In the genomic region with DNA sequence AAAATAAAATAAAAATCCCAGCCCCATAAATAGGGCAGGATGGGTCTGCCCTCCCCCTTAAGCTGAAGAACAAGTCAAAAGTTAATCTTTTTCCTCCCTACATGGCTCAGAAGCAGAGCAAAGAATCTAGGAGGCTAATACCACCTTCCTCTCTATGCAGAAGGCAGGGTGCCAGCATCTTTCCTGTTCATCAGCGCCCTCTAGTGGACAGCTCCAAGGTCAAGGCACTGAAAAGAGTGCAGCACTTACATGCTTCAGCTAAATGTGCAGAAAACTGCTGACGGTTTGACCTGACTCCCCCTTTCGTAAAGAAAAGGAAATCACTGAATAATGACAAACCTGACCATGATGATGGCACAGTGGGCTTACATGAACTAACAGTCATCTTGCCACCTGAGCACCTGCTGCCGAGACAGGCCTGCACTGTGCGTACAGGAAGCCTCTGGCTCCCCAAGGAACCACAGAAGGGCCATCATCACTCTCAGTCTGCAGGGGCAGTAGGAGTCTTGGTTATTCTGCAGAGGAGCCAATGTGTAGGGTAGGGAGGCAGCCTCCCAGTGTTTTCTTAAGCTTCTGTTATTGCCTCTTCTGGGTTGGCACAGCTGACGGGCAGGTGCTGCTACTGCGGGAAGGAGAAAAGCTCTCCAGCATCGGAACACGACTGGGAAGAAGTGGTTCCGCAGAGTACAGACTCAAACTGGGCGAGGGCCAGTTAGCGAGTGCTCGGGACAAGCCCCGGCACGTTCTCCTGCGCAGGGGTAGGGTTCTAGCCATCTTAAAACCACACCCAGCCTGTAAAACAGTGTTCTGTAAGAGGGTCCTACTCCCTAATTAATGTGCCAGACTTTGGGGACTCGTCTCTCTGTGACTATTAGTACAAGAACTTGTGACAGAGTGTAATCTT, we compare ENCODE assay signal across 9 mouse cellular contexts.
DNase-seq lines count a peak whose midpoint lies in the region; ATAC-seq and TF ChIP-seq lines count a peak whose summit lies in the region.
"Had no signal": no experiment of that assay in that cellular context is flagged by ENCODE, and none has a peak within 500 bp of the region (broad histone marks: within the 10 kb centered on the region; RNA-seq: fewer than 3 reads in every experiment).

No protein-coding gene starts in this region.

- H3K4me2 ChIP-seq in heart, embryonic 15.5 days = no peak overlapping the region
- no peak overlapping the region for H3K4me2 ChIP-seq in liver, embryonic 12.5 days

- TF ChIP-seq POLR2A in embryonic fibroblast, embryonic 13.5 days (IDR thresholded peaks at IDR 0.05; ENCODE audit: low read depth, low read length) = no peak

- H3K36me3 ChIP-seq in heart, embryonic 15.5 days = peaks cover 4% of the 10 kb centered on the region; the same call in 1 of the 2 replicates
- peaks cover 10% of the 10 kb centered on the region for H3K36me3 ChIP-seq in liver, embryonic 12.5 days
- H3K36me3 ChIP-seq in splenic B cell, adult 2 months (ENCODE audit: control insufficient read depth, insufficient read depth, low read length, poor library complexity, severe bottlenecking) = no peaks in the 10 kb centered on the region; the same call in 1 of the 2 replicates

- peak; percentile 91; the same call in 1 of the 2 replicates for TF ChIP-seq CTCF in embryonic fibroblast, embryonic 13.5 days (IDR thresholded peaks at IDR 0.05; ENCODE audit: borderline replicate concordance, insufficient read depth, low read length)

- no peaks in the 10 kb centered on the region for H3K27me3 ChIP-seq in heart, embryonic 15.5 days
- no peaks in the 10 kb centered on the region for H3K27me3 ChIP-seq in liver, embryonic 12.5 days (replicated peaks)
- no peaks in the 10 kb centered on the region for H3K27me3 ChIP-seq in splenic B cell, adult 2 months (ENCODE audit: control insufficient read depth, insufficient read depth, low read length, poor library complexity, severe bottlenecking)

- H3K27ac ChIP-seq in embryonic fibroblast, embryonic 13.5 days (ENCODE audit: insufficient read depth, low read length) = 0 out of 2 replicates have a peak overlapping the region, but pooled peaks have one; percentile 13
- H3K27ac ChIP-seq in heart, embryonic 15.5 days = no peak overlapping the region
- H3K27ac ChIP-seq in liver, embryonic 12.5 days = no peak overlapping the region

- 71% methylated on average over 17 of the region's 17 CpGs for WGBS in heart, embryonic 15.5 days
- 70% methylated on average over 17 of the region's 17 CpGs for WGBS in liver, embryonic 12.5 days (ENCODE audit: insufficient replicate concordance)

- ATAC-seq in heart, embryonic 15.5 days (replicated peaks; ENCODE audit: insufficient number of reproducible peaks, insufficient read depth, low FRiP score, low read depth) = 0 out of 2 replicates have a peak, but pooled peaks have one; percentile 34
- ATAC-seq in liver, embryonic 12.5 days = peak; percentile 63; the same call in 1 of the 2 replicates

- H3K4me1 ChIP-seq in embryonic fibroblast, embryonic 13.5 days (ENCODE audit: control insufficient read depth, insufficient read depth, low read length) = no peaks in the 10 kb centered on the region
- peaks cover 22% of the 10 kb centered on the region for H3K4me1 ChIP-seq in heart, embryonic 15.5 days (replicated peaks)
- H3K4me1 ChIP-seq in liver, embryonic 12.5 days = peaks cover 9% of the 10 kb centered on the region; the same call in 1 of the 2 replicates

- DNase-seq in CD4-positive, CD25-positive, alpha-beta regulatory T cell, adult 2 months (ENCODE audit: low read depth, low spot score) = peak; percentile 88
- peak; percentile 90 for DNase-seq in brain, adult 2 months (ENCODE audit: low read depth, low spot score)
- peak; percentile 91 for DNase-seq in kidney, postnatal 10 days
- peak; percentile 83 for DNase-seq in neural tube, embryonic 10.5 days (ENCODE audit: extremely low spot score, low spot score)
- peak; percentile 88 for DNase-seq in splenic B cell, adult 2 months (ENCODE audit: low read depth, low spot score)

- no peak overlapping the region for H3K9ac ChIP-seq in heart, embryonic 15.5 days
- no peak overlapping the region for H3K9ac ChIP-seq in liver, embryonic 12.5 days

- H3K9me3 ChIP-seq in heart, embryonic 15.5 days (replicated peaks) = no peaks in the 10 kb centered on the region
- no peaks in the 10 kb centered on the region for H3K9me3 ChIP-seq in liver, embryonic 12.5 days (replicated peaks)

- H3K4me3 ChIP-seq in embryonic fibroblast, embryonic 13.5 days (ENCODE audit: insufficient read depth, low read length) = no peak overlapping the region
- H3K4me3 ChIP-seq in heart, embryonic 15.5 days = no peak overlapping the region
- no peak overlapping the region for H3K4me3 ChIP-seq in liver, embryonic 12.5 days
- H3K4me3 ChIP-seq: erythroblast, embryonic 14.5 days had no signal
